Mouse (Mus musculus) forebrain, embryonic 12.5 days (tissue): ENCODE measurements at regions not wholly inside any gene's neighbourhood (a gene's known extent, or its start where the extent isn't known, plus 50 kb on each side); places are given as distances from the start of the nearest gene placed in this dataset.
"Not testable (repeated sequence)": the region's sequence is repeated elsewhere in the genome, so short reads cannot be mapped to it uniquely, and the experiment has no call there.

Experiments
- ATAC-seq: fragments of 200-750 bp; cut with Nextera tagmentation; 2 replicates; pipeline ENCODE4 v1.8.0; 2017; ENCODE audit warnings: moderate TSS enrichment; ENCODE audit not compliant: low FRiP score
- H3K27ac ChIP-seq: fragments of 300-500 bp; sonication (generic); 2 replicates; pipeline ENCODE4 v1.5.1; 2016; ENCODE audit warnings: mild to moderate bottlenecking
- H3K27me3 ChIP-seq: fragments of 300-500 bp; sonication (generic); 2 replicates; pipeline ENCODE4 v1.6.1; 2016; ENCODE audit warnings: mild to moderate bottlenecking
- H3K36me3 ChIP-seq: fragments of 300-500 bp; sonication (generic); replicated peaks from 2 replicates; pipeline ENCODE4 v1.6.1; 2016; ENCODE audit warnings: mild to moderate bottlenecking
- H3K4me1 ChIP-seq: fragments of 300-500 bp; sonication (generic); 2 replicates; pipeline ENCODE4 v1.6.1; 2016
- H3K4me2 ChIP-seq: fragments of 300-500 bp; sonication (generic); 2 replicates; pipeline ENCODE4 v1.6.1; 2016; ENCODE audit warnings: mild to moderate bottlenecking, moderate library complexity
- H3K4me3 ChIP-seq: fragments of 300-500 bp; sonication (generic); replicated peaks from 2 replicates; pipeline ENCODE4 v1.5.1; 2016; ENCODE audit warnings: mild to moderate bottlenecking
- H3K9ac ChIP-seq: fragments of 300-500 bp; sonication (generic); 2 replicates; pipeline ENCODE4 v1.6.1; 2016; ENCODE audit warnings: mild to moderate bottlenecking
- H3K9me3 ChIP-seq: fragments of 300-500 bp; sonication (generic); 2 replicates; pipeline ENCODE4 v1.6.1; 2016
- WGBS: fragments of 180-500 bp; shearing (Covaris S2); methylation state at CpG from one replicate; pipeline ENCODE4 v1.1.7; 2016; 5-methylcytosine and 5-hydroxymethylcytosine counted together

DNA sequence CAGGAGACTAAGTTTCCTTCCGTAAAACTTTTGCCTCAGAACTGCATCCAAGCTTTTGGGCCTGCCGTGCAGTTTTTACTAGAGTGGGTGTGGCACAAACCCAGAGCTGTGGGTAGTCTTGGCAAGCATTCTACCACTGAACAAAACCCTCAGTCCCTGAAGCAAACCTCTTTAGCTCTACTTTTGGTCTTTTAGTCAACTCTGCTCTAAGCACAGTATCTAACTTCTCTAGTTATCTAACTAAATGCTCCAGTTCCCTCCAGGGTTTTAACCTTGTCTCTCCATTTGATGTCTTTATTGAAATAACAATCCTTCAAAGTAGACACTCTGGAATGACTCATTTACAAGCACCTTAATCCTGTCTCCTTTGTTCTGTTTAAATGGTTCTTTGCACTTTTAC is 361.0 kb downstream of the Trib2 start:
- Histone ChIP-seq H3K9me3 (0 out of 2 replicates have a peak, but pooled peaks cover 3% of the 10 kb centered on the region), H3K36me3 (no peaks in the 10 kb centered on the region), H3K9ac (no peak overlapping the region), H3K4me1 (no peaks in the 10 kb centered on the region), H3K27ac (no peak overlapping the region), H3K4me2 (no peak overlapping the region), H3K4me3 (no peak overlapping the region), H3K27me3 (no peaks in the 10 kb centered on the region)
- no peak for ATAC-seq
- 96% methylated on average over 2 of the region's 2 CpGs for WGBS

DNA sequence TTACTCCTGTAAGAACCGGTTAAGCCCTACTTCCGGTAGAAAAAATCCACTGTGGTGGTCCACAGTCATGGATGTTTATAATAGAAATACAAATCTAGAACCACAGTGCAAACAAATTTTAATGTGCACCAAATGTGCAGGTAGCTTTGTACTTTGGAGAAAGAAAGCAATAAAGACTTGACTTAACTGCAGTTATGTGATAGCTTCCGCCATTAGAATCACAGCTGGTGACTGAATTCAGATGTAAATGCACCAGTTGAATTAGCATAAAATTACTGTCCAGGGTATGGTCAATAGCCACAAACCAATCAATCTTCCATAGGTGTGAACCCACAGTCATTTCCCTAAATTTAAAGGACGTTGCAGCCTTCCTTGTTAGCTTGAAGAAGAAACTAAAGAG is 367.2 kb downstream of the Trib2 start:
- WGBS: 80% methylated on average over 4 of the region's 4 CpGs
- Histone ChIP-seq H3K36me3 (no peaks in the 10 kb centered on the region), H3K27ac (no peak overlapping the region), H3K27me3 (no peaks in the 10 kb centered on the region), H3K4me1 (no peaks in the 10 kb centered on the region), H3K4me3 (no peak overlapping the region), H3K9ac (no peak overlapping the region), H3K4me2 (no peak overlapping the region), H3K9me3 (no peaks in the 10 kb centered on the region)
- ATAC-seq: no peak

DNA sequence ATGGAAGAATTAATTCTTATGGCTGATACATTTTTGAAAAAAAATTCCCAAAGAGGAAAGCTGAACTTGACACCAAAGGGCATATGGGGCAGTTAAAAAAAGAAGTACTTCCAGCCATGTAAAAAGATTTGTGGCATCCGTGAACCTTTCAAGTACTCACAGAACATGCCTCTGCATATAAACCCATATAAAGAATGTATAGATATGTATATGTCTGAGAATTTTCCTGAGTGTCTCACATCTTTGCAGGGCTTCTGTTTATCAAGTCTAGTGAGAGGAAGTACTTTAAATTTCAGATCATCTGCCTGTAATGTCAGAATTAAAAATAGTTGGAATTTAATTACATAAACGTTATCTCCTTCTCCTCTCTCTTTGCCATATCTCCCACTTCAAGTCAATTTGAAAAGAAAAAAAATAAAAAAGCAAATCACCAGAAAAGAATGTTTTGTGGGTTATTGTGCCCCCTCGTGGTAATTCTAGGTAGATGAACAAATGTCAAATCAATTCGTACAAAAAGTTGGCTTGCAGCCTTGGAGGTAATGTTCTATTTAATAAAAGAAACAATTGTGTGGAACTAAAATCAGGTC is 400.4 kb downstream of the Trib2 start:
- Histone ChIP-seq H3K27me3 (no peaks in the 10 kb centered on the region), H3K27ac (no peak overlapping the region), H3K4me3 (no peak overlapping the region), H3K9ac (no peak overlapping the region), H3K36me3 (no peaks in the 10 kb centered on the region), H3K4me1 (no peaks in the 10 kb centered on the region), H3K4me2 (no peak overlapping the region), H3K9me3 (no peaks in the 10 kb centered on the region)
- WGBS: 27% methylated on average over 4 of the region's 4 CpGs
- ATAC-seq: 0 out of 2 replicates have a peak, but pooled peaks have one; percentile 11

DNA sequence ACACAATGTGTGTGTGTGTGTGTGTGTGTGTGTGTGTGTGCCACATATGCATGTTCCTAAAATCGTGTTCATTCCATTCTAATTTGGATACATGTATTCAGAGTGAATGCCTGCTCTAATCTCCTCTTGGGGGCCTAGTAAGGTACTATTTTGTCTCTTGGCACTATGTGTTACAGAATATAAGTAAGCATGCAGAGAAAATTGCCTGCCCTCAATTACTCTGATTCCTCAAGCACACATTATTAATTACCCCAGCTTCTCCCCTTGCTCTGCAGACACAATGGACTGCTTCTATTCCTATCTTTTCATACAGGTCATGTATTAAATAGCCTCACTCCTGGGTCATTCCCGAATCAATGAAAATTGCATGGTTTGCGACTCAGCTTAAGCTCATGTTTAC is 406.3 kb downstream of the Trib2 start:
- no peak overlapping the region for H3K4me2 ChIP-seq

DNA sequence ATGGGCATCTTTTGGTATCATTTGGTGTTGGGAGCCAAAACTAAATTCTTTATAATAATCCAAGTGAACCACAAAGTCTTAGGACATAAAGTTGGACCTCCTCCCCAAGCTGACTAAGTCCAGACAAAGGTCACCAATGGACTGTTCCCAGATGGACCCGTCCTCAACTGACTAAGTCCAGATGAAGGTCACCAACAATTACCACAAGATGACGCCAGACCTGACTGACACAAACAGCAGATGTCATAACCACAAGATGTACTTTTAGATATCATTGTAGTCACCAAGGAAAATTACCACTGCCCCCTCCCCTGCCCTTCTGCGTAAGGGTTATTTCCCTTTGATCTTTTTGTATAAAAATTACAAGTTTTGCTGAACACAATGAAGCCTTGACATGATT is 409.1 kb downstream of the Trib2 start:
- H3K27me3 ChIP-seq, H3K4me3 ChIP-seq, H3K36me3 ChIP-seq, H3K9me3 ChIP-seq, ATAC-seq, H3K4me2 ChIP-seq, H3K9ac ChIP-seq, H3K27ac ChIP-seq, H3K4me1 ChIP-seq: not testable (repeated sequence)
- 93% methylated on average over 3 of the region's 3 CpGs for WGBS

More for the DNA sequence above, 406.3 kb downstream of the Trib2 start:
- ATAC-seq: peak; percentile 63; the same call in 1 of the 2 replicates
- Histone ChIP-seq H3K36me3 (no peaks in the 10 kb centered on the region), H3K4me1 (peaks cover 6% of the 10 kb centered on the region; the same call in 1 of the 2 replicates), H3K27ac (no peak overlapping the region), H3K4me3 (no peak overlapping the region), H3K9ac (no peak overlapping the region), H3K27me3 (no peaks in the 10 kb centered on the region), H3K9me3 (no peaks in the 10 kb centered on the region)
- WGBS: 12% methylated on average over 3 of the region's 3 CpGs

DNA sequence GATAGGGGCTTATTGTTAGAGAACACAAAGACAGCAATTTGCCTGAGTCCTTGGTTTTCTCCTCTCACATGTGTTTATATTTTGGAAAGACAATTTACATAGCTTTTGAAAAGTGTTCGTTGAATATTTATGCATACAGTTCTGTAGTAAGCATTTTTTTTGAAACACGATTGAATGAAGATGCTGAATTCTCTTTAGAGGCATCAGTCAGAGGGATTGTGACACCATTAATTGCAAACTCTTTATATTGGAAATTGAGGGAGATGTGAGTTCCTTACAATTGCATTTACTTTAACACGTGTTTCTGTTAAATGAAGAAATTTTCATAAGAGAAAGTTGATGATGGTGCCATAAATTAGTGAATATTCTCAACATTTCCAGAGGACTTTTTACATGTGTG is 424.1 kb downstream of the Trib2 start:
- H3K4me1 ChIP-seq: no peaks in the 10 kb centered on the region
- no peak for ATAC-seq
- no peak overlapping the region for H3K9ac ChIP-seq
- no peak overlapping the region for H3K4me3 ChIP-seq
- no peaks in the 10 kb centered on the region for H3K27me3 ChIP-seq
- no peaks in the 10 kb centered on the region for H3K36me3 ChIP-seq
- H3K9me3 ChIP-seq: no peaks in the 10 kb centered on the region
- H3K27ac ChIP-seq: no peak overlapping the region
- no peak overlapping the region for H3K4me2 ChIP-seq
- 64% methylated on average over 3 of the region's 3 CpGs for WGBS

DNA sequence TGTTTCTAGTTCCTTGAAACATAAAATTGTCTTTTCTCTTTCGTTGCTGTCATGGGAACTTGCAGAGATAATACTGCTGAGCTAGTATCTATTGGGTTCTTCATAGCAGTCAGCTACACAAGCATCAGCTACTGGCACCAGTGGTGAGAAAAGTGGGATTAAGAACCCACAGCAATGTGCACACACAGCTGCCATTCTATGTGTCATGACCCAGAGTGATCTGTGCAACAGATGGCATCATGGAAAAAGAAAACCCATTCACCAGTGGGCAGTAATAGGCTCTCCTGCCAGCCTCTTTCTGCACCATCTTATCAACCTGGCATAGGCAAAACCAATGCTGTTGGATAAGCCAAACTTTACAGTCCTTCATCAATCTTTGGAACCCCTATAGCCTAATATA is 428.1 kb downstream of the Trib2 start:
- Histone ChIP-seq H3K4me1 (no peaks in the 10 kb centered on the region), H3K4me2 (no peak overlapping the region), H3K4me3 (no peak overlapping the region), H3K9me3 (no peaks in the 10 kb centered on the region), H3K9ac (no peak overlapping the region), H3K27ac (no peak overlapping the region), H3K36me3 (no peaks in the 10 kb centered on the region), H3K27me3 (no peaks in the 10 kb centered on the region)
- no peak for ATAC-seq
- 85% methylated on average over 1 of the region's 1 CpGs for WGBS

DNA sequence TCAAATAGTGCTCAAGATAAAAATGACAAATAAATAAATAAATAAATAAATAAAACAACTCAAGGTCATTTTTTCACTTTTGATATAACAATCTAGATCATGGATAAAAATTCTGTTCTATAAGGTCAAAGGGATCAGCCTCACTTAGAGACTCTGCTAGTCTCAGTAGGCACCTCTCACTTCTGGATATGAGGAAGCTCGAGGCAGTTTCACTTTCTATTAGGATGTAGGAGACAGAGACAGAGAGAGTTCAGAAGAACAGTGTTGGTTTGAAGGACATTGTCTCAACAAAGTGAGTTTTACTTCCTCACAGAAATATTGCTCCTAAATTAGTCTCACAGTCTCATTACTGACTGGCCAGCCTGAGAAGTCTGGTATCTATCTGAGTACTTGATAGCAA is 458.9 kb downstream of the Trib2 start:
- Histone ChIP-seq H3K9ac (no peak overlapping the region), H3K4me1 (no peaks in the 10 kb centered on the region), H3K27ac (no peak overlapping the region), H3K4me3 (no peak overlapping the region), H3K4me2 (no peak overlapping the region), H3K9me3 (no peaks in the 10 kb centered on the region), H3K27me3 (no peaks in the 10 kb centered on the region), H3K36me3 (no peaks in the 10 kb centered on the region)
- ATAC-seq: no peak
- WGBS: 88% methylated on average over 1 of the region's 1 CpGs

DNA sequence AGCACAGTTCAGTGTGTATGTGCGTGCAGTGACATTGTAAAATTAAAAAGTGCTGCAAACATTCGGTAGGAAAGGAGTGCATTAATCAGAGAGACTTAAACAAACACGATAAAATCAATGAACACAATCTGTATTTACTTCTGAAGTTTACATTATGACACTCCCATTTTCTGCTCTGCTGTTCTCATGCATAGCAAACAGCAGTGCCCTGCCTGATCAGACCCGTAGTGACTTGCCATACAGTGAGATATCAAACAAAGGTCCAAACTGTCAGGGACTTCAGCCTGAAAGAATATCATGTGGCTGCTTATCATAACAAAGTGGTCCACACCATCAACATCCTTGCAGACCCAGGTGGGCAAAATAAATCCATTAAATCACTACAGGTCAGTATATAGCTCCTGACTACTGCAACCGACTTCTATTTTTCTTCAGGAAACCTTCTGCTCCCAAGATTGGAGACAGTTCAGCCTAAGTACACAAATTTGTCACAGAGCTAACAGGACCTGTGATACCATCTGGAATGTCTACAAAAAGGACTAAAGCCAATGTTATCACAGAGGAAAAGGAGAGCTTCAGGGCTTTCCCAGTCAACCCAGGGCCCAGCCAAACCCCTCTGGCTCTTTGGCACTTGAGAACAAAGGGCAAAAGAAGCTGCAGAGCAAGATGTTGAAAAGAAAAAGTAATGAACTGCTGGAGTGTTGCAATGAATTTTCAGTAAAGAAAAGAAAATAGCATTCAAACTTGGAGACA is 495.8 kb downstream of the Trib2 start:
- H3K4me1 ChIP-seq: no peaks in the 10 kb centered on the region
- no peak for ATAC-seq
- H3K27ac ChIP-seq: no peak overlapping the region

DNA sequence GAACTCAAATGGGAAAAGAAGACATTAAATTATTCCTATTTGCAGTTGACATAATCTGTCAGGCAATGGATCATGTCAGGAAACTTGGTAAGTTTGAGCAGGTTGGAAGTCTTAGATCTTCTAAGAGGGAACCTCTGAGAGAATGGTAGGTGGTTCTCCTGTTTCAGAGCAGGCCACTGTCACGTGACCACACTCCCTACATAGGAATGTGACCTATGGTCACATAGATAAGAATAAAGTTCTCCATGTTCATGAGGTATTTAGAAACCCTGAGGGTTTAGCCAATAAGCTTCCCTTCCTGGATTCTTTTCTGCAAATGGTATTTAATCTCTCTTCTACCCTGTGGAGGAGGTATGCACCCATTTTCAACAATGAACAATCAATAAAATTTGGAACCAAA is 497.1 kb downstream of the Trib2 start:
- no peaks in the 10 kb centered on the region for H3K36me3 ChIP-seq
- no peak overlapping the region for H3K27ac ChIP-seq
- H3K4me2 ChIP-seq: no peak overlapping the region
- H3K9me3 ChIP-seq: no peaks in the 10 kb centered on the region
- H3K9ac ChIP-seq: no peak overlapping the region
- no peaks in the 10 kb centered on the region for H3K27me3 ChIP-seq
- no peaks in the 10 kb centered on the region for H3K4me1 ChIP-seq
- H3K4me3 ChIP-seq: no peak overlapping the region
- no peak for ATAC-seq
- WGBS: 83% methylated on average over 1 of the region's 1 CpGs

More for the DNA sequence above, 495.8 kb downstream of the Trib2 start:
- H3K4me2 ChIP-seq: no peak overlapping the region
- H3K36me3 ChIP-seq: no peaks in the 10 kb centered on the region
- no peaks in the 10 kb centered on the region for H3K9me3 ChIP-seq
- WGBS: 79% methylated on average over 5 of the region's 5 CpGs
- no peak overlapping the region for H3K4me3 ChIP-seq
- H3K27me3 ChIP-seq: no peaks in the 10 kb centered on the region
- no peak overlapping the region for H3K9ac ChIP-seq

DNA sequence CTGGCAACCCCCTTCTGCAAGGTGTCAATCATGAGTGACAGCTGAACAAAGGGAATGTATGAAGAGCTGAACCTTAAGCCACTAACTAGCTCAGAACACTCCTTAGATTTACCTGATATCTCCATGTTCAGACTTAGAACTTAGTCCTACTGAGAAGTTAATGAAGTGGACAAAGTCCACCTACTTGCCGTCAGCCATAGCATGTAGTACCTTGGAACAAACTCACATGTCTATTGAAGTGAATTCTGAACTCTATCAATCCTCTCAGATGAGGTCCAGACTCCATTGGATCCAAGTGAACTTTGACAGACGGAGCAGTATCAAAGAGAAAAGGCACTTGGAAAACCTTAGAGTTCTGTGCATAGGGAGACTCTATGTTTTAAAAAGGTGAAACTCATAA is 521.8 kb downstream of the Trib2 start:
- no peaks in the 10 kb centered on the region for H3K27me3 ChIP-seq
- no peak overlapping the region for H3K4me3 ChIP-seq
- H3K9me3 ChIP-seq: no peaks in the 10 kb centered on the region
- no peak overlapping the region for H3K27ac ChIP-seq
- H3K4me2 ChIP-seq: no peak overlapping the region
- no peak for ATAC-seq
- no peaks in the 10 kb centered on the region for H3K36me3 ChIP-seq
- H3K9ac ChIP-seq: no peak overlapping the region
- H3K4me1 ChIP-seq: no peaks in the 10 kb centered on the region
- 91% methylated on average over 2 of the region's 2 CpGs for WGBS

DNA sequence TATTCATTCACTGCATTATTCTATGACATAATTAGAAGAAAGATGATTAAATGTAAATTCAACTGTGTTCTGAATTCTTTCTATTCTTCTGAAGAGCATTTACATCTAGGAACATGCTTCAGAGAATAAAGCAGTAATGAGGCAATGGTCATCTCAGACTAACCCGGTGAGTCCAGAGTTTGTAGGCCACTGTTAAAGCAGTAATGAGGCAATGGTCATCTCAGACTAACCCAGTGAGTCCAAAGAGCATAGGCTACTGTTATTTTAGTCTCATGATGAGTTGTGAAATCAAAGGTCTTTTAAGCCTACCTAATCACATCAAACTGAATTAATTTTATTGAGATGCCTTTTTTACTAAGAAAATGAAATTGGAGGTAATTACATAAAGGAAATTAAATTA is 554.6 kb downstream of the Trib2 start:
- no peak overlapping the region for H3K27ac ChIP-seq
- no peak overlapping the region for H3K9ac ChIP-seq
- no peaks in the 10 kb centered on the region for H3K36me3 ChIP-seq
- no peak overlapping the region for H3K4me2 ChIP-seq
- no peaks in the 10 kb centered on the region for H3K4me1 ChIP-seq
- H3K27me3 ChIP-seq: no peaks in the 10 kb centered on the region
- H3K9me3 ChIP-seq: no peaks in the 10 kb centered on the region
- no peak overlapping the region for H3K4me3 ChIP-seq
- no peak for ATAC-seq
- WGBS: 89% methylated on average over 1 of the region's 1 CpGs

DNA sequence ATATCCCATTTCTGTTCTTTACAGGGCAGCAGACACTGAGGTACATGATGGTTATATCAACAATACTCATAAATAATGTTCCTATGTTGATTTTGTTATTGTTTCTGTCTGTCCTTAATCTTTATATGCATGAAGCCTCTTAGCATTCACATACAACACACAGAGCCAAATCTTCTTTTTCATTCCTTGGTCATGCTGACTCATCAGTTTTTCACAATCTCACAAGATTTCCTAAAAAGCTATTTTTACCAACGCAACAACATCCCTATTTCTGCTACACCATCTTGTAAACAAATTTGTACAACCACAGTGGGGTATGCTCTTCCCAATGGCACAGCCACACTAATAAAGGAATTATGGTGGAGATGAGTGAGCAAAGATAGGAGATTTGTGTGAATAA is 555.1 kb downstream of the Trib2 start:
- no peak for ATAC-seq

More for the DNA sequence above, 555.1 kb downstream of the Trib2 start:
- no peaks in the 10 kb centered on the region for H3K36me3 ChIP-seq
- H3K4me3 ChIP-seq: no peak overlapping the region
- 98% methylated on average over 1 of the region's 1 CpGs for WGBS
- no peak overlapping the region for H3K4me2 ChIP-seq
- no peaks in the 10 kb centered on the region for H3K9me3 ChIP-seq
- no peak overlapping the region for H3K9ac ChIP-seq
- no peak overlapping the region for H3K27ac ChIP-seq
- no peaks in the 10 kb centered on the region for H3K4me1 ChIP-seq
- no peaks in the 10 kb centered on the region for H3K27me3 ChIP-seq
